Mouse (Mus musculus): ENCODE measurements around the gene Ifi27l2a.

Gene Ifi27l2a

DNA sequence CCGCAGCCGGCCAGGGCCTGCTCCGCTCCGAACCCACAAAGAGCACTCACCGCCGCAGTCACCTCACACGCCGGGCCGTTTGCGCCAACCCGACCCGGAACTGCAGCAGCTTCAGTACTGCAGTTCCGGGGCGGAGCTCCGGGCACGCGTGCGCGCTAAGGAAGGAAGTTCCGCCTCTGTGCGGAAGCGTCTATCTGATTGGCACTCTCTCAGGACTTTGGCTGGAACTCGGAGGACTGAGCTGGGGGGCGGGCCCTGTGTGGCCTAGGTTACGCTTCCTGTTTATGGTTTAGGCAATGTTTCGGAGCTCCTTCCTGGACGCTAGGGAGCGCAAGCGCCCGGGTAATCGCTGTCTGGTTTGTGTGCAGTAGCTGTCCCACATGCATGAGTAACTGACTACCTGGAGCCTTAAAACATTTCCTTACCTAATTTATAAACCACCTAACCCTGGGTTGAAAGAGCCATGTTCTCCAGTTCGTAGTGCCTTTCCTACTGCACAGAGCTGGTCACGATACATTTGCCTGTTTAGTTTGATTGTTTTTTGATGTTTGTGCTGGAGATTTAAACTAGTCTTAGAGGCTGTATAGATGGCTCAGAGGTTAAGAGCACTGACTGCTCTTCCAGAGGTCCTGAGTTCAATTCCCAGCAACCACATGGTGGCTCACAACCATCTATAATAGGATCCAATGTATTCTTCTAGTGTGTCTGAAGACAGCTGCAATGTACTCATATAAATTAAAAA is 17.6 kb downstream of the Ifi27l2a start, which contains the start of gene Ddx24:
Gene Ddx24 (minus strand): TSS at position 102 of the 742 bp plus-strand sequence.
- DNase-seq: peak; percentile 97 to 98

DNA sequence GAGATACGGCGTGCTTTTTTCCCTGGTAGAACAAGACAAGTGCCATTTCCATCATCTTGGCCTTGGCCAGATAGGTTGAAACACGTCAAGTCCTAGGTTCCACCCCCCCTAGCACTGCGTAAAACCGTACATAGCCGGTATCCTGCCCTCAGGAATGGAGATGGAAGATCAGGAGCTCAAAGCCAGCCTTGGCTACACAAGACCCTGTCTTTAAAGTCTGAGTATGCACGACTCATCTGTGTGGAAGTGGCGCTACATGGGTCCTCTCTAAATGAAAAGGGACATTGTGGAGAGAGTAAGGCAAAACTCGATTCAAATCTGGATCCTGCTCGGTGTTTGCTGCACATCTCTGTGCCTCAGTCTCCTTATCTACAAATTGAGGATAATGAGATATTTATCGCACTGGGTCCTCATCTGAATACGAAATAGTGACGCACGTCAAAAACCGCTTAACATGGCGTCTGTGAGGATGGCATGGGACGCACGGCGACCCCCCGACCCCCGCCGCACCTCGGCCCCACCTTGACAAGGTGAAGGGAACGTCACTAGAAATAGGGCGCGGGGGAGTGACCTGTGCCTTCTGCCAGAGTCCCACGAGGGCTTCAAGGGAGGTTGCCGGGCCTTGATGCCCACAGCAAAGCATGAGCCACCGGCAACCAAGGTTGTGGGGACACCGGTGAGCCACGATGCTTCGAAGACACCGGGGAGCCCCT is 18.3 kb downstream of the Ifi27l2a start:
- peak; percentile 12 to 21 for DNase-seq

DNA sequence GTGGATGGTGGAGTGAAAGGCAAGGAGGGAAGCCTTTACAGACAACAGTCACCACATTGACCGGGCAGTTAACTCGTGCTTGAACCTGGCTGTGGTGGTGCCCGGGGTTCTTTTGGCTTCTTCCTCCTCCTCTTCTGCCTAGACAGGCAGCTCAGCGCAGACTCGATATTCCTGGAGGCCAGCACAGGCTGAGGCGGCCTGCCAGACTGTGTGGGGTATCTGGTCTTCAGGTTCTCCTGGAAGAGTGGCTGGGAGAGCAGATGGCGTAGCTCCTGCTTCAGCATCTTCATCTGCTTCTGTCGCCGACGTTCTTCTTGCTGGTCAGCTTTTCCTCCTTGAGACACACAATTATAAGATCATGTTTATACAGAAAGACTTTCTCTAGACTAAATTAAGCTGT is 35.3 kb downstream of the Ifi27l2a start:
- peak; percentile 55 to 64 for DNase-seq

DNA sequence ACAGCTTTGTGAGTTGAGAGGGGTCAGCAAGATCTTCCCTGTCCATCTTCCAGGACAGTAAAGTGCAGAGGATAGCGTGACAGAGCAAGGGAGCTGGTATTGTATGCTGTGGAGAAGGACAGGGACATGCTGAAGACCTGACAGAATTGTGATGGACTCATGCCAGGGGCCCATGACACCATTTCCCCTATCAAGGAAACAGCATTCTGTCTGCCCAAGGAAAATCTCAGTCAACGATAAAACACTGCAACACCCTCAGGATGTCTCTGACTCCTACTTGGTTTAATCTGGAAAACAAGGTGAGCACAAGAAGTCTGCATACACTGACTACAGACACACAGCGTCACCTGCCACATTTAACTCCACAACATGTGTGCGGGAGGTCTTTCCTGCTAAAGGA is 35.8 kb downstream of the Ifi27l2a start, which contains the start of gene 9330161L09Rik:
Gene 9330161L09Rik (minus strand): TSS at position 101 of the 400 bp plus-strand sequence.
- DNase-seq: no peak

DNA sequence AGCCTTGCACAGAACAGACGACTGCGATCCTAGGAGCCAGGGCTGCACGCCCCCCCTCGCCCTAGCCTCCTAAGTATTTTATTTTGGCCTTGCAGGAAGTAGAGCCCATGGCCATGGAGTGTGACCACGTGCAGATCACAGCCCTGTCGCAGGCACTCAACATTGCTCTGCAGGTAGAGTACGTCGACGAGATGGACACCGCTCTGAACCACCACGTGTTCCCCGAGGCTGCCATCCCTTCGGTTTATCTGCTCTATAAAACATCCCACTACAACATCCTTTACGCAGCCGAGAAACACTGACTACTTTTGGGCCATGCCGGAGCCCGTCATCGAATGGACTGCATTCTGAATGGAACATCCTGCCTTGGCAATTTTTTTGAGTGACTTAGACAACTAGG is 39.3 kb downstream of the Ifi27l2a start:
- no peak for DNase-seq

DNA sequence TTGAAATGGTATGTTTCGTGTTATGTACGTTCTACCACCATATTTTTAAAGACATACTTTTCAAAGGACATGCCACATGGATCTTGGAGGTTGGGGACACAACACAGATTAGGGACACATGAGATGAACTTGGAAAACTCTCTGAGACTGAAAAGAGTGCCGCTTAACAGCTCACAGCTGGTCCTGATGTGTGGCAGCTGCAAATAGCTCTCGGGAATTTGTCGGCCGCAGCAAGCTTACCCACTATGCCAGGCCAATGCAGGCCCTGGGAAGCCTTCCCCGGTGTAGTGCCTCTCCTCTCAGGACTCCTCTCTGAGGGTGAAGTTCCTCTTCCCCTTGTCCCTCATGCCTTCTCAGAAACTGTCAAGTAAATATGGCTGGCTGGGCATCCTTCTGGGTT is 46.7 kb downstream of the Ifi27l2a start:
- no peak for DNase-seq

DNA sequence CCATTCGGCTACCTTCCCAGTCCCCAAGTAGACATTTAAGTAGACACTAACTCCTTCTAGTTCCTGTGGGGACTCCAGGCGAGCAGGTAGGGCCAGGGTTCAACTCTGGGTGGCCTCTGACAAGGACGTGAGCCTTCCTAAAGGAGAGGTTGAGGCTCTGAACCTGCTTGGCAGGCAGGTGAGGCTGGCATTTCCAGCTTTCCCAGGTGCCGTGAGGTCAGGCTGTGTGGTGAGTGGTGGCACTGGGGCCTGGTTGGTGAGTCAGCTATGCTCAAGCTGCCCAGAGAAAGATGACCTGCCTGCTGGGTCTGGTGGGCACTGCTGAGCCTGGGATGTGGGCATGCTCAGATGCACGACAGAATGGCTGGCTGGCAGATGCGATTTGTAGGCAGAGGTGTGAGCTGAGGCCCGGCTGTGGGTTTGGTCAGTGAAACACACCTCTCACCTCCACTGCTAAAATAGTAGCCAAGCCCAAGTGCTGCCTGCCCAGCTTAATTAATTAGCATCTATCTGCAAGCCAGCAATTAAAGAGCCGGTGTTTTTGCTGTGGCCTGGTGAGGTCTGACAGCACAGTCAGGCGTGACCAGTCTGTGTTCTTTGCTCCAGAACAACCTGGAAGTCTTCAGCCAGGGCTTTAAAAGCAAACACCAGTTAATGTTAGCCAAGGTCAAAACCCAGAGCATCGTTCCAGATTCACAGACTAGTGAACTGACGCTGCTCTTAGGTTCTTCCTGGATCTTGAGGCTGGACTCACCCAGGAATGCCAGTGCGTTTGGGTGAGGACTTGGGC is 47.8 kb downstream of the Ifi27l2a start:
- no peak for DNase-seq

DNA sequence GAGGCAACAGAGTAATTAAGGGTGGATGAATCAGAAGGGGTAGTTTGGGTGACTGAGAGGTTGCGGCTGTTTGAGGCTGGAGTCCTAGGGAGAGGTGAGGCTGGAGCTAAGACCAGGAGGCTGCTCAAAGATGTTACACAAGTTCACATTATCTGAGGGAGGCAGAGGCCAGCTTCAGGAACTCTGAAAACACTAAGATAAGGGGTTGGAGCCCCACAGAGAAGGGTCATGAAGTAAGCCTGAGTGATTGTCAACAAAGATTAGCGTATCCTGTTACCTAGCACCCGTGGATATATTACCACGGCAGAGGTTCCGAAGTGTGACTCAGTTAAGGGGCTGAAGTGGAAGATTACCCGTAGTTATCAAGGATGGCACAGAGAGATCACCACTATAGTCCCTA is 50.0 kb downstream of the Ifi27l2a start:
- DNase-seq: no peak

Measured in cerebellum, postnatal 10 days (tissue).